Comparison of ENCODE assay signal across 8 mouse cellular contexts in the genomic region with DNA sequence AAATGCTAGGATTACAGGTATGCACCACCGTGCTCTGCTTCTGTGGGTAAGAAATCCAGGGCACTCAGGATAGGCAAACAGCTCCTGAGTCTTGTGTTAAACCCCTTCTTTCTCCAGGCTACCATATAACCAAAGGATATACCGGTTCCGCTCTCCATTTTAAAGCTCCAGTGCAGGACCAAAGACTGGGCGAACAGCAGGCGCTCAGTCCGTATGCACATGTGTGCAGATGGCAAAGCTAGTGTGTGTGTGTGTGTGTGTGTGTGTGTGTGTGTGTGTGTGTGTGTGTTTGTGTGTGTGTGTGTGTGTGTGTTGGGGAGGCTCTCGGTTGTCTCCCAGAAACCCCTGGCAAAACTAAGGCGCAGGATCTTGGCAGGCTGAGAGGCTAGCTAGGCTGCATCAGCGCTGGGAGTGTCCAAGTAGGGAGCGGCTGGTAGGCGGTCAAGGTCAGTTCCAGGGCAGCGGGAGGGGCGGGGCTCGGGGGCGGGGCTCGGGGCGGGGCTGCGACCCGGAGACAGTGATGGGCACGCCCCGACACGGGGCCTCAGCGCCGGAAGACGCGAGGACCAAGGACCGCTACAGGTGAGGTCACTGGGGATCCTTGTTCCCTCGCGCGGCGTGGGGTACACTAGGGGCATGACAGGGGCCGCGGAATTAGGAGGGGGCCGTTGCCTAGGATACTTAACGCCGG. TPM values are rescaled to one million over a fixed set of nuclear protein-coding genes. Genes with fewer than 3 reads are reported as not detected.
A peak's percentile ranks its signal among the peaks of the same experiment; 100 is the strongest.
DNase-seq lines count a peak whose midpoint lies in the region; ATAC-seq lines count a peak whose summit lies in the region.

Gene Aifm2 (plus strand): TSS at position 493 of the 691 bp plus-strand sequence.

- H3K4me3 ChIP-seq in embryonic facial prominence, embryonic 12.5 days, result peak within 1 kb of the TSS; percentile 57
- H3K4me3 ChIP-seq in heart, embryonic 11.5 days (ENCODE audit: low read depth, low read length), result peak within 1 kb of the TSS; percentile 67
- H3K4me3 ChIP-seq in kidney, embryonic 16.5 days (ENCODE audit: low read length), result peak within 1 kb of the TSS; percentile 67

- DNase-seq in B cell, adult 2 months, result peak; percentile 30 to 32
- peak; percentile 59 to 64 for DNase-seq in adrenal gland, adult 18-20 months (ENCODE audit: low spot score in 2 of 2)
- DNase-seq in lung, postnatal 4 days, result peak; percentile 77 to 83
- DNase-seq in retina, postnatal 7 days (ENCODE audit: low read depth, low spot score), result peak; percentile 52
- no peak for DNase-seq in layer of hippocampus, postnatal 14 days (ENCODE audit: low spot score in 2 of 2)

- peak within 1 kb of the TSS; percentile 86 for H3K4me2 ChIP-seq in embryonic facial prominence, embryonic 12.5 days (replicated peaks)
- peak within 1 kb of the TSS; percentile 93 for H3K4me2 ChIP-seq in heart, embryonic 11.5 days
- H3K4me2 ChIP-seq in kidney, embryonic 16.5 days (replicated peaks; ENCODE audit: low read depth, low read length), result peak within 1 kb of the TSS; percentile 93

- no peaks in the 10 kb centered on the region for H3K9me3 ChIP-seq in embryonic facial prominence, embryonic 12.5 days
- H3K9me3 ChIP-seq in heart, embryonic 11.5 days (replicated peaks; ENCODE audit: control insufficient read depth, low read length), result no peaks in the 10 kb centered on the region
- no peaks in the 10 kb centered on the region for H3K9me3 ChIP-seq in kidney, embryonic 16.5 days (ENCODE audit: low read length)

- peak within 1 kb of the TSS; percentile 48 for H3K9ac ChIP-seq in embryonic facial prominence, embryonic 12.5 days
- H3K9ac ChIP-seq in heart, embryonic 11.5 days (ENCODE audit: low read depth, low read length), result peak within 1 kb of the TSS; percentile 75
- peak within 1 kb of the TSS; percentile 72 for H3K9ac ChIP-seq in kidney, embryonic 16.5 days (replicated peaks; ENCODE audit: low read length)

- peaks cover 9% of the 10 kb centered on the region; the same call in 1 of the 2 replicates for H3K4me1 ChIP-seq in embryonic facial prominence, embryonic 12.5 days
- peaks cover 6% of the 10 kb centered on the region; the same call in 1 of the 2 replicates for H3K4me1 ChIP-seq in heart, embryonic 11.5 days (ENCODE audit: control insufficient read depth, insufficient read depth, low read length)
- peaks cover 10% of the 10 kb centered on the region for H3K4me1 ChIP-seq in kidney, embryonic 16.5 days (ENCODE audit: insufficient read depth, low read length)

- WGBS in embryonic facial prominence, embryonic 12.5 days, result 17% methylated on average over 27 of the region's 36 CpGs
- WGBS in heart, embryonic 11.5 days (ENCODE audit: insufficient replicate concordance), result 13% methylated on average over 34 of the region's 36 CpGs
- 11% methylated on average over 36 of the region's 36 CpGs for WGBS in kidney, embryonic 16.5 days

- ATAC-seq in embryonic facial prominence, embryonic 12.5 days (ENCODE audit: insufficient number of reproducible peaks, insufficient read depth, low FRiP score, low TSS enrichment), result peak; percentile 77
- ATAC-seq in heart, embryonic 11.5 days (replicated peaks; ENCODE audit: insufficient number of reproducible peaks, low FRiP score, low TSS enrichment), result peak; percentile 89
- ATAC-seq in kidney, embryonic 16.5 days (ENCODE audit: low FRiP score, low TSS enrichment), result peak; percentile 93

- no peaks in the 10 kb centered on the region for H3K36me3 ChIP-seq in embryonic facial prominence, embryonic 12.5 days
- no peaks in the 10 kb centered on the region for H3K36me3 ChIP-seq in heart, embryonic 11.5 days (ENCODE audit: control insufficient read depth, insufficient read depth, low read length)
- H3K36me3 ChIP-seq in kidney, embryonic 16.5 days (ENCODE audit: insufficient read depth, low read length), result no peaks in the 10 kb centered on the region

- H3K27me3 ChIP-seq in embryonic facial prominence, embryonic 12.5 days, result 0 out of 2 replicates have a peak, but pooled peaks cover 4% of the 10 kb centered on the region
- H3K27me3 ChIP-seq in heart, embryonic 11.5 days (ENCODE audit: control insufficient read depth, insufficient read depth, low read length), result no peaks in the 10 kb centered on the region; the same call in 1 of the 2 replicates
- no peaks in the 10 kb centered on the region for H3K27me3 ChIP-seq in kidney, embryonic 16.5 days (ENCODE audit: insufficient read depth, low read length)

- H3K27ac ChIP-seq in embryonic facial prominence, embryonic 12.5 days, result no peak within 1 kb of the TSS
- peak within 1 kb of the TSS; percentile 12; the same call in 1 of the 2 replicates for H3K27ac ChIP-seq in heart, embryonic 11.5 days (ENCODE audit: low read depth, low read length)
- H3K27ac ChIP-seq in kidney, embryonic 16.5 days (ENCODE audit: low read length), result 0 out of 2 replicates have a peak within 1 kb of the TSS, but pooled peaks have one; percentile 60

RNA-seq across cellular contexts. Expression of gene Aifm2, which starts in this region (rescaled TPM):
- total RNA-seq in adrenal gland, adult 18-20 months (2021), result 100 to 1,000 TPM; 238 to 400 TPM
- polyA plus RNA-seq in embryonic facial prominence, embryonic 12.5 days (2016; fragmentation: Nextera tagmentation; extraction: Ambion mirVana), result 13.4 and 14.8 TPM in 2 replicates
- 15.6 and 18.9 TPM in 2 replicates for polyA plus RNA-seq in heart, embryonic 11.5 days (2014; fragmentation: Nextera tagmentation; extraction: Ambion mirVana)
- polyA plus RNA-seq in kidney, embryonic 16.5 days (2015; fragmentation: Nextera tagmentation; extraction: Ambion mirVana), result 24.3 and 28.0 TPM in 2 replicates
- 1 to 10 TPM; 5.2 to 5.6 TPM for total RNA-seq in layer of hippocampus, postnatal 14 days (2021)

Comparison
In these comparisons a context has a peak if more than half of its experiments do, and no peak if none do; other contexts are left out.
1. RNA of gene Aifm2 (total RNA-seq): 238 to 400 TPM in adrenal gland, adult 18-20 months; 5.2 to 5.6 TPM in layer of hippocampus, postnatal 14 days; every median in the first group is over 10 times any median in the second.
2. DNase-seq: peak in B cell, adult 2 months (2 of 2), adrenal gland, adult 18-20 months (2 of 2), lung, postnatal 4 days (2 of 2) and retina, postnatal 7 days (single experiment); none in layer of hippocampus, postnatal 14 days (0 of 2).
3. Peak in every context shown above with its lines, with median percentiles within 50 percentile points of each other: ATAC-seq, H3K4me2 ChIP-seq, H3K4me3 ChIP-seq and H3K9ac ChIP-seq.